Mouse (Mus musculus) fibroblast of lung, adult 2 months (primary cell): ENCODE measurements around the gene Cdkl3.
"Not testable (repeated sequence)": the region's sequence is repeated elsewhere in the genome, so short reads cannot be mapped to it uniquely, and the experiment has no call there.

Experiments
- DNase-seq: peaks from one replicate; pipeline ENCODE4 v3.0.0-alpha.2; 2011; ENCODE audit warnings: low read depth

Cdkl3 gene

DNA sequence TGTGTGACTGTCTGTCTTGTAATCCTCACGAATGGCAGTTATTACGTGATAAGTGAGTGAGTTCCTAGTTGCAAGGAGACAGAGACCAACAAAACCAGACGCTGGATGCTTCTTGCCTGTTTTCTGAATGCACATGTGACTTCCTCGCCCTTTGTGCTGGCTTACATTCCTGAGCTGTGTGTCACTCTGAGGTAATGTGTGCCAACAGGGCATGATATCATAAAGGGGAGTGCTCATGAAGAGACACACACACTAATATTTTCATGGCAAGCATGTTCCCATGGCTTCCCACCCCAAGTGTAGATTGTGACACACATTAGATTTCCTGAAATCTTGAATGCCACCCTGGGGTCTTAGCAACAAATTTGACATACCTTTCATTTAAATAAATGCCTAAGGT, 73.9 kb downstream of the Cdkl3 start:
- peak; percentile 23 for DNase-seq

DNA sequence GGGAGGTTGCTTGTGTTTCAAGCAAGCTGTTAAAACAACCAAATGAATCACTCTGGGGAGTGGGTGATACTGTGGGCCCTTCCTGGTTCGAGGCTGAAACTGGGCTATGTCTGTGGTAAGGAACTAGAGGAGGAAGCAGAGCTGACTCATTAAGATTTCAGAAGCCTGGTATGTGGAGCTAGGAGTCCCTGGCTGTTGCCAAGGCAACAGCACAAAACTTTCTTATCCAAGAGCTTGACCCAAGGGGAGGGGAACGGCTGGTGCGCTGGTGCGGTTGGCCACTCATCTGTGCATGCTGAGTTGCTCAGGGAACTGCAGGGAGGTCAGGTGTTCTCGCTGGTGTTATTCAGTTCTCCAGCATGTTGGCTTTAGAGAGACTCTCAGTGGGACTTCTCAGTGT, 76.0 kb downstream of the Cdkl3 start:
- peak; percentile 94 for DNase-seq

DNA sequence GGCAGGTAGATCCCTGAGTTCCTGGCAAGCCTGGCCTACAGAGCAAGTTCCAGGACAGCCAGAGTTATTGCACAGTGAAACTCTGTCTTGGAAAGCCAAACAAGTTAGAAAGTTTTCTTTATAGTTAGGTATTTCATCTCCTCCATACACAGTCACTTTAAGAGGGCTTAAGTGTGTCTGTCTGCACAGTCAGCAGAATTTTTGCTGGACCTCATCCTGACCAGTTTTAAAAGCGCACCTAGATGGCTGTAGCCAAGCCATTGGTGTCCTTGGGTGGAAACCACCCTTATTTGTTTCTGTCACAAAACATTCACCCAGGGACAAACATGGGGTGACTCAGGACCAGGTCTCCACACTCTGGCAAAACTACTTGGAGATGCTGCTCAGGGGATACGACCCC, 76.6 kb downstream of the Cdkl3 start:
- no peak for DNase-seq

DNA sequence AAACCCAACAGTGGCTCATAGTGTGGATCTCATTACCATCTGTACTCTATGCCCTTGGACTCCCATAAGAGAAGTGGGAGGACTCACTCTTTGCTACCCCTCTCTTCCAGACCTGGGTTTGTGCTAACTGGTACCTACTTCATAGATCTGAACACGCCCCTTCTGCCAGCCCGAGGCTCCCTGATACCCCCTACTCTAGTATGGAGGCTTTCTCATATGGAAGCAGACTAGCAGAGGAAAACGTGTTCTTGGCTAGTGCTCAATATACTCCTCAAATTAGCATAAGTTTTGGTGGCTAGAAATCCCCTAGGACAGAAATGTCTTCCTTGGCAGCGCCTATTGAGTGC, 81.8 kb downstream of the Cdkl3 start:
- DNase-seq = no peak

DNA sequence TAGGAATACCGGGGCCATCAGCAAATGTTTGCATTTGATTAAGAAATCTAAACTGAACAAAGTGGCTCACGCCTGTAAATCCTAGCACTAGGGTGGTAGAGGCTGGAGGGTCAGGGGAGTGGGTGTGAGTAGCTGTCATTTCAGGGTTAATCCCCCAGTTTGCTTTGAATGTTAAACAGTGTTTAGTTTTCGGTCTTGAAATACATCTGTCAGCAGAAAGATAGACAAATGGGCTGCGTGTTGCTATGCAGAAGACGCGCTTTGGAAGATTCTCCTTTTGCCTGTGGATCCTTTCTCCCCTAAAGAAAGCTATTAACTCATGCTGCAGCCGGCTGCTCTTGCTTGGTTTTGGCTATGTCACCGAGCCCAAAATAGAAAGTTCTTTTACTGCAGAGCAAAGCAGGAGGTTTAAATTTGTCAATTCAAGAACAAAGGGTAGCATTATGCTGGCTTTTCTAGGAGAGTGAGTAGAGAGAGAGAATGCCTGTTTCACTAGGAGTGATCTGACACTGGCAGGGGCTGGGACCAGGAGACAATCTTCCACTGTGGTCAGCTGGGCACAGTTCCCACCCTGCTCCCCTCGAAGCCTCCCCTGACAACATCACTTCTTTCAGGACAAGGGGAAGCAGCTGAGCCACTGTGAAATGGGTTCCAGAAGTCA, 82.3 kb downstream of the Cdkl3 start:
- peak; percentile 64 for DNase-seq

DNA sequence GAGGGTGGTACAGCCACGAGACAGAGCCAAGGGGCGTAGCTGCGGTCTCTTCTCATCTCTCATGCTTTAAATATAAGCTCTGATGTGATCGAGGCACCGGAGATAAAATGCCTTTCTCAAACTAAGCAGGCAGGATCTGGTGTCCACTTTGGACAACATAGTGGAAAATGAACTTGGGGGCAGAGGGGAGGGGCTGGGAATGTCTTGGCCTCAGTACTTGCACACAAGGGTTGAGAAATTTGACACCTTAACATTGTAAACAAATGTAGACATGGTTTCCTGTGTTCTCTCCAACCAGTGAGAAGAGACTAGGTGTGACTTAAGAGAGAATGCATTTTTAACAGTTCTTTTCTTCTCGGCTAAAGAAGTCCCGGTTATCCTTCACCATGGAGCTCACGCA, 85.3 kb downstream of the Cdkl3 start:
- DNase-seq = peak; percentile 39

DNA sequence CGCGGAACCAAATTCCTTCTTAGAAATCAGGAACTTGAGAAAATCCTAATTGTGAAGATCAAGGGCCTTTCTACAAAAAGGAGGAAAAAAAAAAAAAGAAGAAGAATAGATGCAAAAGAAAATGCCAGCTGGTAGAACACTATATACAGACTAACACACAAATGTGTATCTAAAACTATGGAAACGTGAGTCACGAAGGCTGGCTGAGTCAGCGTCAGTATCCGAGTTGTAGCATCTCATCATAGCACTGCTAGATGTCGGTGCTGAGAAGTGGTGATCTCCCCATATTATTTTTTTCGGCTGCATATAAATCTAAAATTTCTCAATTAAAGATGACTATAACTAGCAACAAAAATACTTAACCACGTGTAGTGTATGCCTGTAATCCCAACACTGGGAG, 87.2 kb downstream of the Cdkl3 start:
- DNase-seq = no peak

DNA sequence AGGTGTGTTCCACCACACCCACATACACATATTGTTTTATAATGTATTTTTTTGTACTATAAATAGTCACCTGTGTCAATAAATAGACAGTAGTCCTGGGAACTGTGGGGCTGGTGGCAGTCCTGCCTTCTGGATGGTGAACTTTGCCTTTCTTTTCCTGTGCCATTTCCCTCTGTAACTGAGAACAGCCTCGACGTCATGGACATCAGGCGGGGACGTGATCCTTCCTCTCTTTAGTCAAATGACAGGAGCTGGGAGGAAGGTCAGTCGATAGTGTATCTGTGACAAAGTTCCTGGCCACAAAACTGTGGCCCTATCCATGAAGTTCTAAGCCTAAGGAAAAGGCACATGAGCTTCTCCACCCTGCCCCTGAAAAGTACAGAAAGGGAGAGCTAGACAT, 90.5 kb downstream of the Cdkl3 start:
- DNase-seq = no peak

DNA sequence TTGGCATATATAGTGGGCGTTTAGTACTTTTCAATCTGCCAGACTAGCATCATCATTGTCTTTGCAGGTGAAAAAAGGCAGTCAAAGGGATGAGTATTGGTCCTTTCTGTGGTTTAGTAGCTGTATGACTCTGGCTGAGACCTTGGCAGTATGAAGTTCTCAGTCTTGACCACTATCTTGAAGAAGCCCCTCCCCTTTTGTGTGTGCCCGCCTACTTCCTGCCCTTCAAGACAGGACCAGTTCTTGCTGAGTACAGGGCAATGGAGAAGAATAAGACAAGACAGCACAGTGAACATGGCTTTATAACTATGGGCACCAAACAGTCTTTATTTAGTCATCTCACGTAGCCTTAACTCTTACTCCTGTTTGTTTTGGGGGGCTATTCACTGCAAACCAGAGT, 93.0 kb downstream of the Cdkl3 start:
- DNase-seq = no peak

DNA sequence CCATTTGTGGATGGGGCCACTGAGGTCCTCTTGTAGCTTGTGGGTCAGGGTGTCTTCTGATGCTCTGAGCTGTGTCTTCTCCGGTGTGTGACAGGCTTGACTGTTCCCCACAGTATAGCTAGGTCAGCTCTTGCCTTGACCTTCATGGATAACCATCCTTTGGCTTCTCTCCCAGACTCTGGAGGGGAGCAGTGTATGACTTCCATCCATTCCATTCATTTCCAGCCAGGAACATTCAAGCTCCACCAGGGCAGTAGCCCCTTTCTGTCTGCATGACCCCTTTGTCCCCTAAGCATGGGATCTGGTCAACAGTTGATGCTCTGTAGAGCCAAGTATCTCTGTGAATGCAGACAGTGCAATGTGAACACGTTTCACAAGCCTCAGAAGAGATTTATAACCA, 93.6 kb downstream of the Cdkl3 start:
- DNase-seq = no peak

DNA sequence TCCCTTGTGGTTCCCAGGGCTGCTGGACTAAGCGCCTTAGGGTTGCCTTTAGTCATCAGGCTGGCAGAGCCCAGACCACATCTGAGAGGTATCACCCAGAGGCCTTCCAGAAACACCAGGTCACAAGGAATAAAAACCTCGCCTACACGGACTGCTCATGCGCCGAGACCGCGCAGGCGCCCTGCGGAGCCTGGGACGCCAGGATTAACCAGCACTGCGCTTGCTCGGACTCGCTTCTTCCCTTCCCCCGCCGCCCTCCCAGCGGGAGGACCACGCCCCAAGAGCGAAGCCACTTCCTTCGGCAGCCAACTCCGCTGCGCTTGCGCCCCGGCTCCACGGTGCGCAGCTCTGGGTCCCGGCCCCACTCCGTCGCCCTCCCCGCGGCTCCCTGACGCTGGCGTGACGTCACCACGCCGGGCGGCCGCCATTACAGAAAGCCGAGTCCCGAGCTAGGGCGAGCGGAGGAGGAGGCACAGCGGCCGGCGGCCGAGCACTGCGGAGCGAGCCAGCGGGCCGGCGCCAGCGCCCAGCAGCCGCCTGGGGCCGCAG, 94.5 kb downstream of the Cdkl3 start, which contains the start of gene Ppp2ca:
Gene Ppp2ca, plus strand, starts transcription at position 284 of the 549 bp plus-strand sequence.
- peak; percentile 99 for DNase-seq

DNA sequence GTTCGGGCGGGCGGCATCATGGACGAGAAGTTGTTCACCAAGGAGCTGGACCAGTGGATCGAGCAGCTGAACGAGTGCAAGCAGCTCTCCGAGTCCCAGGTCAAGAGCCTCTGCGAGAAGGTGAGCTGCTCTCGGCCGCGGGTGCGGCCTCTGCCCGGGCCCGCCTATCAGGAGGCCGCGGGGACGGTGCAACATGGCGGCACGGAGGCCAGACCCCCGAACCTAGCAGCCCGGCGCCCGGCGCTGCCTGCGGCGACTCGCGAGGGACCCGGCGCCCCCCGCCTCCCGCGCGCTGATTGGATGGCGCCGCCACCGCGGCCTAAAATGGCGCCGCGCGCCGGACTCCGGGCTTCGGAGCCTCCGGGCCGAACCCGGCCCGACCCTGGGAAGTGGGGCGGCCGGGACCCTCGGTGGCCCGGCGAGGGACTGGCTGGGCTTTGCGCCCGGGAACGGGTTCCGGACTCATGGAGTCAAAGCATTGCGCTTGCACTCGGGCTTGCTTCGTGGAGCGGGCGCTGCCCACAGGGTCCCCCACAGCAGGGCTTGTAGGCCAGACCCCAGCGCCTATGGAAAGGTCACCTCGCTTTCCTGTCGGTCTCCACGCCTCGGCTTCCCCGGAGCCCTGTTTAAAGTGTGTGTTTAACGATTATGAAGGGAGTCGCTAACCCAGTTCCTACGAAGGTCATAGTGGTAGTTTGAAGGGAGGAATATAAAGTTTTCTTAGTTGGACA, 95.2 kb downstream of the Cdkl3 start:
- no peak for DNase-seq

DNA sequence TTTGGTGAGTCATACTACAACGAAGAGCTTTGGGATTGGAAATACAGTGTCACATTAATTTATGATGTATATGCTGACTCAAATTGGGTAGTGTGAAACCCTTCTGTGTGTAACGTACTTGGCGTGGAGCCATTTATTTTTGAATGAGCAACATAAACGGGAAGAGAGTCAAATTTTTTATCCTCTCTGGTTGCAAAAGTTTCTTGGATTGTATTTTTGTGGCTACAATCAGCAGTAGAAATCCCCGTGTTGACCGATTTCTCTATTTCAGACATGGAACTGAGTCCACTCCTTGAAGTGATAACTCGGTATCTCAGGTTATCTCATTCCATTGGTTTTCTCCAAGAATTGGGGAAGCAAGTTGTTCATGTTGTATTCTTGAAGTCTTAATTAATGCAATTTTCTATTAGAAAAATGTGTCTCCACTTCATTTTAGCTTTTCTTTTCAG, 95.8 kb downstream of the Cdkl3 start:
- no peak for DNase-seq

DNA sequence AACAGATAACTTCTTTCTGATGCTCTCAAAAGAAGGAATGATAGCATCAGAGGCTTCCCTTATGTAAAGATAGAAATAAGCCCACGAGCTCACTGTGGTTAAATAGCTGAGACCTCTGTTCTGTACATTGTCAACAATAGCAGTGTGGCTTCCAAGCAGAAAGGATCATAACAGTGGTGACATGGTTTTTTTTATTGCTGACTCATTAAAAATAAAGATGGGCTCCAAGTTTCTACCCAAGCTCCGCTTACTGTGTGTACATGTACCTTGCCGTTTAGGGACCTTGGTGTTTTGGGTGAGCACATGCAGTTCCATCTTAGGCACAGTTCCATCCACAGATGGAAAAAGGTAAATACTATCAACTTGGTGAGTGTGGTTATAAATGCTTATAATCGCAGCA, 99.0 kb downstream of the Cdkl3 start:
- DNase-seq = no peak

DNA sequence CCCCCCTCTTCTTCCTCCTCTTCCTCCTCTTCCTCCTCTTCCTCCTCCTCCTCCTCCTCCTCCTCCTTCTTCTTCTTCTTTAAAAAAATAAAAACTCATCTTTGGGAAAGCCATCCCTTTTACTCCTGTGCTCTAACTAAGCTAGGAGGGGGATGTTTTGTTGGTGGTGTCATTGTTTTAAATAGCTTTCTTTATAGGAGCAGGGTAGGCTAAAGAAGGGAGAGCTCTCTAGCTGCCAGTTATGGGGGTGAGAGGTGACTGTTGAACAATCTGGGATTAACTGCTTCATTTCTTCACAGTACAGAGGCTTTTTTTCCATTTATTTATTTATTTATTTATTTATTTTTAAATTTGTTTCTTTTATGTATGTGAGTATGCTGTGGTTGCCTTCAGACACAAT, 101.5 kb downstream of the Cdkl3 start:
- DNase-seq = no peak

DNA sequence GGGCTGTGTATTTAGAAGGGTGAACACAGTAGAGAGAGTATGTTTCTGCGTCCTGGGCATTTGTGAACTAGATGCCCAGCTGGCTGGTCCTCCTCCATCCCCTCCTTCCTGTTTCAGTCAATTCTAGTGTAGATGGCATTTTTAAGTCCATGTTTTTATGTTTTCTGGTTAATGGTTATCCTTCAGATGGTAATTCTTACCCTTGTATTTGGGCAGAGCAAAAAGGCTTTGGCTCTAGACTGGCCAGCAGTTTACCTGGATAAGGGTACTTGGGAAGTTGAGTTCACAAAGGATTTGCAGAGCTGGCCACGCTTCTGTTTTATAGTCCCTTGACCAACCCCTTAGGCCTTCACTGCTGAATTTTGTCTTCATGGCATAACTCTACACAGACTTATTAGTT, 102.0 kb downstream of the Cdkl3 start:
- DNase-seq = no peak

DNA sequence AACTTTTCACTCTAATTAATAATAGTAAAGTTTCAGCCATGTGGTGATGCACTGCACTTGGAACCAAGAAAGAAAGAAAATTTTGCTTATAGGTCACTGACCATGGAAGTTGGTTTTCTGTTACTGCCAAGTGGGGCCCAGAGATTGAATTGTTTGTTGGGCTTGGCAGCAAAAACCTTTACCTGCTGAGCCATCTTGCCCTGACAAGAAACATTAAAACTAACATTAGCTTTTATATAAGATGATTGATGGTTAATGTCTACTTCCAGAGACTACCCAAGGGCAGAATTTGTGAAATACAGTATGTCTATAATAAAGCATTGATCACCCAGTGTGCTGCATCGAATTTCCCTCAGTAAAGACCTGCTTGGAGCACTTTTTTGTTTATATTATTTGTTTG, 102.4 kb downstream of the Cdkl3 start:
- DNase-seq = no peak

DNA sequence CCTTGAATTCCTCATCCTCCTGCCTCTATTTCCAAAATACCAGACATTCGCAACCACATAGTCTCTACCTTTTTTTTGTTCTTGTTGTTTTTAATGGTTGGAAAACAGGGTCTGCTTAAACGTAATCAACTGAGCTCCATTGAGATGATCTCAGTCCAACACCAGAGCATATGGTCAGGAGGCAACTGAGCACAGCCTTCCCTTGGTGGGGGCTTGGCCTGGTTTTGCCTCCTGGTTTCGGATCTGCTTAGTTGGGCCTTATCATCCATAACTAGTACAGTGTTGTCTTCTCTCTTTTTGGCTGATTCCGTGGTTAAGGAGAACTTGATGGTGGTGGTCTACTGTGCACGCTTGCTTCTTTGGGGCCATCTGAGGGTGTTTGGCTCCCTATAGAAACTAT, 104.8 kb downstream of the Cdkl3 start:
- no peak for DNase-seq

DNA sequence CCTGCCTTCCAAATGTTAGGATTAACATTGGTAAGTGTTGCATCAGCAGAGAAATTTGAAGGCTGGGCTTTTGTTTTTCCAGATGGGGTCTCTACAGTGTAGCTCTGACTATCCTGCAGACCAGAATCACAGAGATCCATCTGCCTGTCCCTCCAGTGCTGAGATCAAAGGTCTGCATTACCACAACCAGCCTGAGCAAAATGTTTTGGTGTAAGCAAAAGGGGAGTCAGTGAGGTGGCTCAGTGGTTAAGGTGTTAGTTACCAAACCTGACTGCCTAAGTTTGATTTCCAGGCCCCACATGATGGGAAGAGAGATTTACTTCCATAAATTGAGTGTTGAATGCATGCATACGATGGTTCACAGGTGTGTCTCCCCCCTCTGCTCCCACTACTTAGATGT, 105.4 kb downstream of the Cdkl3 start:
- DNase-seq = no peak

DNA sequence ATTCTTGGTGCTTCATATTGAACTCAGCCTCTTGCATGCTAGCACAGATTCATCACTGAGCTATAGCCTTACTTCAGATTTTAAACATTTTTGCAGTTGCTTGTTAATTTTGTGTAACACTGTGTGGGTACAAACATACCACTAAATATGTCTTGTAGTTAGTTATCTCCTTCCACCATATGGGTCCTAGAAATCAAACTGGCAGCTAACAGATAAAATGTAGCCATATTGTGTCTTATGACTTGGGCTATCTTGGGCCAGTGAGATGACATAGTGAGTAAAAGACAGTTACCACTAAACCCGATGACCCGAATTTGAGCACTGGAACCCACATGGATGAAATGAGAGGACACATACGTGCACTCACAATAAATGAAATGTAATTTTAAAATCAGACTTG, 111.5 kb downstream of the Cdkl3 start:
- no peak for DNase-seq

DNA sequence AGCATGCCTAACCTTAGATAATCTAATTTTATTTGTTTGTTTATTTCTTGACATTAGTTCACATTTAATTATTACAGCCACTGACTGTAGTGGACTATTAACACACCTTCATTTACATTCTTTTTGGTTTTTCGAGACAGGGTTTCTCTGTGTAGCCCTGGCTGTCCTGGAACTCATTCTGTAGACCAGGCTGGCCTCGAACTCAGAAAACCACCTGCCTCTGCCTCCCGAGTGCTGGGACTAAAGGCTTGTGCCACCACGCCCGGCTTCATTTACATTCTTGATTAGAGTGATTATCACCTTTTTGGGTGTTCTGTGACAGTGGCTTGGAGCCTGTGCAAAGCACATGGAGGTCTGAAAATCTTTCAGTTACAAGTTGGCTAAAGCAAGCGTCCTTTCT, 112.1 kb downstream of the Cdkl3 start:
- DNase-seq = not testable (repeated sequence)

DNA sequence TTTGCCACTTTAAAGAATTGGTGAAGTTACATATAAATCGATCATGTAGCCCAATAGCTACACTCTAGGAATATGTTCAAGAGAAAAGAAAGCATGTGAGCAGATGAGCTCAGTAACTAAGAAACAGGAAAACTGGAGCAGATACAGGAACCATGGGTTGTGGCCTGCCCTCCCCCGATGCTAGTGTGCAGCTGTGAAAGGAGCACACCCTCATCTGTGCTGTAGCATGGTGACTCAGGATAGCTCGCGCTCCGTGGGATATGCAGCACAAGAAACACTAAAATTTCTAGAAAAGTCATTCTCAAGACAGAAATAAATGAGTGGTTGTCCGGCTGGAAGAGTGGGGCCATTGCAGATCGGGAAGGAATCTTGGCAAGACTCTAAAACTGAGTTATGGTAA, 113.1 kb downstream of the Cdkl3 start:
- DNase-seq = no peak

DNA sequence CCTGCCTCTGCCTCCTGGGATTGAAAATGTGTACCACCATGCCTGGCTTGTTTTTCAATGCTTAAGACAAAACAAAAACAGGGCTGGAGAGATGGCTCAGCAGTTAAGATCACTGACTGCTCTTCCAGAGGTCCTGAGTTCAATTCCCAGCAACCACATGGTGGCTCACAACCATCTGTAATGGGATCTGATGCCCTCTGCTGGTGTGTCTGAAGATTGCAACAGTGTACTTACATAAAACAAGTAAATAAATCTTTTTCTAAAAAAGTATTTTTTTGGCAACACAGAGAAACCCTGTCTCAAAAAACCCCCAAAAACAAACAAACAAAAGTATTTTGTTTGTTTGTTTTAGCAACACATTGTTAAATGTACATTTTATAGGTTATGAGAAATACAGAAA, 116.4 kb downstream of the Cdkl3 start:
- not testable (repeated sequence) for DNase-seq

DNA sequence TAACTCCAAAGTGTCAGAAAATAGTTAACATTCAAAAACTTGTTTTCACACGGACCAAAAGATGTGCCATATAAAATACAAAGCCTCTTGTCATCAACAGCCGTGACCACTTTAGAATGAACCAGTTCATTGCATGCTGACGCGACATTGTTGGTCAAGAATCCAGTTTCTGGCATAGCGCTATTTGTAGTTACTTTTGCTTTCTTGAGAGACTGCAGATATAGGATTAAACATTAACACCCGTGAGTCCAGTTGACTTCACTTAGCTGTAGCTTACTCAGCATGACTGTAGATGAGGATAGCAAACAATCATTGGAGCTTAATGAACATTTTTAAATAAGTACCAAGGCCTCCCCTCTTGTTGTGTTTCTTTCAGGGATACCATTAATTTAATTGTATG, 118.0 kb downstream of the Cdkl3 start:
- DNase-seq = no peak
